Mouse (Mus musculus): ENCODE measurements at regions not wholly inside any gene's neighbourhood (a gene's known extent, or its start where the extent isn't known, plus 50 kb on each side); places are given as distances from the start of the nearest gene placed in this dataset.
A peak's percentile ranks its signal among the peaks of the same experiment; 100 is the strongest.
"Not testable (repeated sequence)": the region's sequence is repeated elsewhere in the genome, so short reads cannot be mapped to it uniquely, and the experiment has no call there.

- no peak for ATAC-seq (replicated peaks; ENCODE audit: poor library complexity, severe bottlenecking)
Observed at GRCm38 (mm10) chr4:97509576-97509975, 263.0 kb upstream of the Nfia start.

GRCm38 (mm10) chr4:97505734-97506133 is 266.8 kb upstream of the Nfia start:
- no peak for ATAC-seq (replicated peaks; ENCODE audit: poor library complexity, severe bottlenecking)

GRCm38 (mm10) chr4:97491248-97491804 is 281.2 kb upstream of the Nfia start:
- ATAC-seq (replicated peaks; ENCODE audit: poor library complexity, severe bottlenecking): no peak

- ATAC-seq (replicated peaks; ENCODE audit: poor library complexity, severe bottlenecking): no peak
Observed at GRCm38 (mm10) chr4:97486354-97486753, 286.2 kb upstream of the Nfia start.

GRCm38 (mm10) chr4:97485225-97485624 is 287.3 kb upstream of the Nfia start:
- ATAC-seq (replicated peaks; ENCODE audit: poor library complexity, severe bottlenecking): peak; percentile 88

- no peak for ATAC-seq (replicated peaks; ENCODE audit: poor library complexity, severe bottlenecking)
Observed at GRCm38 (mm10) chr4:97482701-97483246, 289.8 kb upstream of the Nfia start.

GRCm38 (mm10) chr4:97481836-97482235 is 290.7 kb upstream of the Nfia start:
- ATAC-seq (replicated peaks; ENCODE audit: poor library complexity, severe bottlenecking): no peak

GRCm38 (mm10) chr4:97476571-97477190 is 293.7 kb upstream of the Gm10192 start:
- ATAC-seq (replicated peaks; ENCODE audit: poor library complexity, severe bottlenecking): no peak

- ATAC-seq (replicated peaks; ENCODE audit: poor library complexity, severe bottlenecking): not testable (repeated sequence)
Observed at GRCm38 (mm10) chr4:97473492-97473891, 290.5 kb upstream of the Gm10192 start.

- no peak for ATAC-seq (replicated peaks; ENCODE audit: poor library complexity, severe bottlenecking)
Observed at GRCm38 (mm10) chr4:97465932-97466666, 283.1 kb upstream of the Gm10192 start.

GRCm38 (mm10) chr4:97465517-97465916 is 282.6 kb upstream of the Gm10192 start:
- no peak for ATAC-seq (replicated peaks; ENCODE audit: poor library complexity, severe bottlenecking)

GRCm38 (mm10) chr4:97461177-97461576 is 278.2 kb upstream of the Gm10192 start:
- ATAC-seq (replicated peaks; ENCODE audit: poor library complexity, severe bottlenecking): no peak

- ATAC-seq (replicated peaks; ENCODE audit: poor library complexity, severe bottlenecking): no peak
Observed at GRCm38 (mm10) chr4:97439288-97440029, 256.5 kb upstream of the Gm10192 start.

- ATAC-seq (replicated peaks; ENCODE audit: poor library complexity, severe bottlenecking): no peak
Observed at GRCm38 (mm10) chr4:97432681-97433080, 249.7 kb upstream of the Gm10192 start.

GRCm38 (mm10) chr4:97432094-97432493 is 249.1 kb upstream of the Gm10192 start:
- ATAC-seq (replicated peaks; ENCODE audit: poor library complexity, severe bottlenecking): peak; percentile 63

- ATAC-seq (replicated peaks; ENCODE audit: poor library complexity, severe bottlenecking): no peak
Observed at GRCm38 (mm10) chr4:97431239-97431638, 248.3 kb upstream of the Gm10192 start.

GRCm38 (mm10) chr4:97419845-97420244 is 236.9 kb upstream of the Gm10192 start:
- no peak for ATAC-seq (replicated peaks; ENCODE audit: poor library complexity, severe bottlenecking)

- peak; percentile 17; the same call in 1 of the 2 replicates for ATAC-seq (replicated peaks; ENCODE audit: poor library complexity, severe bottlenecking)
Observed at GRCm38 (mm10) chr4:97418616-97419015, 235.7 kb upstream of the Gm10192 start.

GRCm38 (mm10) chr4:97417943-97418342 is 235.0 kb upstream of the Gm10192 start:
- 0 out of 2 replicates have a peak, but pooled peaks have one; percentile 30 for ATAC-seq (replicated peaks; ENCODE audit: poor library complexity, severe bottlenecking)

GRCm38 (mm10) chr4:97408633-97409296 is 225.8 kb upstream of the Gm10192 start:
- ATAC-seq (replicated peaks; ENCODE audit: poor library complexity, severe bottlenecking): no peak
